Mouse (Mus musculus): ENCODE measurements around the gene Zic2. TPM values are rescaled to one million over a fixed set of nuclear protein-coding genes. Genes with fewer than 3 reads are reported as not detected.
"Not testable (repeated sequence)": the region's sequence is repeated elsewhere in the genome, so short reads cannot be mapped to it uniquely, and the experiment has no call there.

The Zic2 gene
- total RNA-seq, 2 experiments from 2014 or later = 17.3 to 19.5 TPM

DNA sequence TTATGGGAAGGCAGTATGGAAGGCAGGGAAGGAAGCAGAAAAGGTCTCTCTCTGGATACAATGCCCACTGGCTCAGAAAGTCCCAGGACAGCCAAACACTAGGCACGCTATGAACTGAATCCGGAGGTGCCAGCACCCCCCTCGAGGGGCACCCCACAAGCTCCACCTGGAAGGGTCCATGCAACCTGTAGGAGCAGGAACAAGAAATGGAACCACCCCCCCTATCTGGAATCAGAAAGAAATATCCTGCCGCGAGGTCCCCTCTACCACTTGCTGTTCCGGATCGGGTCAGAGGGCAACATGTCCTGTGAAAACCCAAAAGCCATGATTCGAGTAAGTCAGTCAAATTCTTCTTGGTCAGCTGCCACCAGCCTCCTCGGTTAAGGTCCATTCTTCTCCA lies 13.3 kb upstream of the Zic2 start:
- no peak for DNase-seq

GRCm38 (mm10) chr14:122462689-122463079 lies 12.6 kb upstream of the Zic2 start:
- no peak for DNase-seq

DNA sequence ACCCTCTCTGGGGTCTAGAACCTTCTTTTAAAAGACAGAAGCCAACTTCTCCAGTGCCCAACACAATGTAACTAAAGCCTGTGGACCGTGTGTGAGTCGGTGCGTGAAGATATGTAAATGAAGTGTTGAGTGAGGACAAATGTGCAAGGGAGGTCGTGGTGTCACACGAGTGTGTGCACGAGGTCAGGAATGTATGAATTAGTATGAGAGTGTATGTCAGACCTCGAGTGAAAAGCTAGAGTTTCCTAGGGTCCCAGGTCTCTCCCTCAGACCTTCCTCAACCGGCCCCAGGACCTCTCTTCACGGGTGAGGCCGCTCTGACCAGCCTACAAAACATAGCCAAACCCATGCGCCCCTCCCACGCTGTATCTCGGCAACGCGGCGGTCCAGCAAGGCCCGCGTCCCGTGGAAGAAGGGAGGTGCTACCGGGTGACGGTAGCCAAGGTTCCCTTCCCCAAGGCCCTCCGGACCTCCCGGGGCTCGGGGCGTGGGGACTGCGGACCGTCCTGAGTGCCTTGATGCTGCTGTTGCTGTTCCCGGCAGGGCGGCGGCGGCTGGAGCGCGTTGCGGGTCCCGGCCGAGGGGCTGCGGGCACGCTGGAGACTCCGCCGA lies 12.0 kb upstream of the Zic2 start:
- no peak for DNase-seq

DNA sequence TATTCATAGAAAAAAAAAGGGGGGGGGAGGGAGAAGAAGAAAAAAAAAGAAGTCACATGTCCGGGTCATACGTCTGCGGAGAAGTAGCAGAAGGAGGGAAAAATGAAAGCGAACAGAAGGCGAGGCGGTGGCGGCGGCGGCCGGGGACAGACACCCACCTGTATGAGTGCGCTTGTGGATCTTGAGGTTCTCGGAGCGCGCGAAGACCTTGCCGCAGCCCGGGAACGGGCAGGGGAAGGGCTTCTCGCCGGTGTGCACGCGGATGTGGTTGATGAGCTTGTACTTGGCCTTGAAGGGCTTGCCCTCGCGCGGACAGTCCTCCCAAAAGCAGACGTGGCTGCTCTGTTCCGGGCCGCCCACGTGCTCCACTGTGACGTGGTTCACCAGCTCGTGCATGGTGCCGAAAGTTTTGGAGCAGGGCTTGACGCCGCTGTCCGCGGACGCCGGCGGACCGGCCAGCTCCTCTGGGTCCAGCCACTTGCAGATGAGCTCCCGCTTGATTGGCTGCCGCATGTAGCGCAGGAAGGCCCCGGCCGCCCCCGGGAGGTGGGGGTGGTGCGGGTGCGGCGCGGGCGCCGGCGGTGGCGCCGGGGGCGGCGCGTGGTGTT lies 11.4 kb upstream of the Zic2 start:
- not testable (repeated sequence) for DNase-seq

- DNase-seq = no peak
Measured at GRCm38 (mm10) chr14:122464351-122464762, 10.9 kb upstream of the Zic2 start.

GRCm38 (mm10) chr14:122464763-122465741 lies 10.2 kb upstream of the Zic2 start, which contains the start of gene Zic5:
TSS of gene Zic5 (minus strand) at chr14:122465677.
- DNase-seq = no peak

GRCm38 (mm10) chr14:122465931-122466490 lies 9.2 kb upstream of the Zic2 start:
- DNase-seq = no peak

GRCm38 (mm10) chr14:122466756-122467362 lies 8.4 kb upstream of the Zic2 start:
- DNase-seq = no peak

DNA sequence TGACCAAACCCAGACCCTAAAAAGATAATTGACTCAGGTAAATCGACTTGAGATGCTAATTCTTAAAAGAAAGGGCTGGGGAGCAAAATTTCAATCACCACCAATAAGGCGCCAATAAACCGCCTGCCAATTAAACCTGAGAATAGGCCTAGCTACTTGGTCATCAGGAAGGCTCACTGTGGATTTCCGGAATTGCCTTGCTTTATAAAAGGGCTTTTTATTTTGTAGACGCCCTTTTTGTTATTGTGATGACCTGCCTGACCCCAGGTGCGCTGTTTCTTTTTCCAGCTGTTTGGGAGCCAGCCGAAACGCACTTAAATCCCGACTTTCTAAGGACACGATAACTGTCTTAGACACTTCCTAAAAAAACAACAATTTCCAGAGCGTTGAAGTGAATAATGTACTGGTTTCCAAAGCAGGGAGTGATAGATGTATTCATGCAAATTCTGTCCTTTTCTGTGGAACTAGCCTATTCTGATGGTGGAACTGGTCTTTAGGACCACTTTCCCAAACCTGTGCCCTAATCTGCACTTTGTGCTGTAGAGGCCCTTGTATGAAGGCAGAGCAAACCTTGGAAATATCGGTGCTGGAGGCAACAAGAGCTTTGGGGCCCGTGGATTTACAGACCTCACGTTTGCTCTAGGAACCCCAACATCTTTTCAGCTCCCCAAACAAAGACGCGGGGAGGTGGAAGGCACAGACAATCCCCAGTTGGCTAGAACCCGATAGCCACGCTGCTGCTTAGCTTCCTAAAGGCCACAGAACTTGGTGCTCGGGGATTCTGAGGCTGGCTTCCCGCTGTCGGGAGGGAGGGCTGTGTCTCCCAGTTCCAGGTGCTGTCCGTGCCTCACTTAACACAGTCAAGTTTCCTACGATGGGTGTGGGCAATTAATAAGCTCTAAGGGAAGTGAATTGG lies 7.1 kb upstream of the Zic2 start:
- no peak for DNase-seq

GRCm38 (mm10) chr14:122468971-122469755 lies 6.1 kb upstream of the Zic2 start:
- DNase-seq = no peak

- DNase-seq = no peak
Measured at GRCm38 (mm10) chr14:122471449-122472085, 3.7 kb upstream of the Zic2 start.

- DNase-seq = no peak
Measured at GRCm38 (mm10) chr14:122472161-122472560, 3.1 kb upstream of the Zic2 start.

- DNase-seq = no peak
Measured at GRCm38 (mm10) chr14:122472647-122473046, 2.6 kb upstream of the Zic2 start.

DNA sequence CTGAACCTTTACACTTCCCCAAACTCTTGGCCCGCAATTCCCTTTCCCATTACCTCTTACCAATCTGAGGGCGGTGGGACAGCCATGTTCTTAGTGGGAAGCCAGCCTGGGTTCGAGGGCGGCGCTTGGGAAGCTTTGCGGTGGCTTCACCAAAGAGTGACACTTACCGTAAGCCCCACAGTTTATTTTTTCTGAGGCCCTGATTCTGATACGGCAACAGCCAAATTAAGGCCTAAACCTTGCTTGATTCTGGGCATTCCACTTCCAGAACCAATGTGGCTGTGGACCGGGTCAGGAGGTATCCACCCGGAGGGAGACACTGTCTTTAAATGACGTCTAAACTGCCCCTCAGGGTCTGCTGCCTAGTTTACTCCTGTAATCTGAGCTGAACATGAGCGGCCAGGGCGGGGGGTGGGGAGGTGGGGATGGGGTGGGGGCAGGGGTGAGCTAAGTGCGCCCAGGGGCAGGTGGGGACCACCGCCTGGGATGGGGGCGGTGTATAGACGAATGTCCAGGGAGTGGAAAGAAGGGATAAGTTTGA lies 2.0 kb upstream of the Zic2 start:
- no peak for DNase-seq

DNA sequence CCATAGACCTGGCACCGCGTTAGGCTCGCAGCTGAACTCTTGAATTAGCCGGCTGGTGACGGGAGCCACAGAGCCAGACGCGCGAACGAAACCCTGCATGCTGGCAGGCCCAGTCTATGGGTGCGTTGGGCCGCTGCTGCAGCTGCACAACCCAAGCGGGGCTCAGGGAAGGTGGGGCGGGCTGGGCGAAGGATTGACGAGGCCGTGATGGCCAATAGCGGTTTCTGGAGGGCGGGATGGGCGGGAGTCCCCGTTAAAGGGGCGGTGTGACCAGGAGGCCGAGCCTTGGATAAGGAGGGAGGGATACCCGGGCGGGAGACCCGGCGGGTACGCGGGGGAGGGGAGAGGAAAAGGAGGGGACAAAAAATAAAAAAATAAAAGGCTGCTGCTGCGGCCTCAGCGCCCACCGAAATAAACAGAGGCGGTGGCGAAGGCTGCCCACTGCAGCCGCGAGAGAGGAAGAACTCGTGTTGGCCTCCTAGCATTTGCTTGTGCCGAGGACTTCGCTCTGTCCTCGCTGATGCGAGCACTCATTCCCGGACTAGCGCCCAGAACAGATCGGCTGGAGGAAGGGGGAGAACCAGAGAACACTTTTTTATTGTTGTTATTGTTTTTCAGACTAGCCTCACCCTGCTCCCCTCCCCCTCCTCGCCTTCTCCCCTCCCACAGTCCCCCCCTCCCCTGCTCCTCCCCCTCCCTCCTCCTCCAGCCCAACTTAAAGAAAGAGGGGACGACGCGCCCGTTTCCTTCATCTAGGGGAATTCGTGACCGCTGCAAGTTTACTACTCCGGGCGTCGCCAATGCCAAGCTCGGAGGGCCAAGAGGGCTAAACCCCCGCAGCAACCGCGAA lies 969 bp upstream of the Zic2 start:
- DNase-seq = no peak

- DNase-seq = no peak
Measured at GRCm38 (mm10) chr14:122475557-122476040, 364 bp downstream of the Zic2 start.

DNA sequence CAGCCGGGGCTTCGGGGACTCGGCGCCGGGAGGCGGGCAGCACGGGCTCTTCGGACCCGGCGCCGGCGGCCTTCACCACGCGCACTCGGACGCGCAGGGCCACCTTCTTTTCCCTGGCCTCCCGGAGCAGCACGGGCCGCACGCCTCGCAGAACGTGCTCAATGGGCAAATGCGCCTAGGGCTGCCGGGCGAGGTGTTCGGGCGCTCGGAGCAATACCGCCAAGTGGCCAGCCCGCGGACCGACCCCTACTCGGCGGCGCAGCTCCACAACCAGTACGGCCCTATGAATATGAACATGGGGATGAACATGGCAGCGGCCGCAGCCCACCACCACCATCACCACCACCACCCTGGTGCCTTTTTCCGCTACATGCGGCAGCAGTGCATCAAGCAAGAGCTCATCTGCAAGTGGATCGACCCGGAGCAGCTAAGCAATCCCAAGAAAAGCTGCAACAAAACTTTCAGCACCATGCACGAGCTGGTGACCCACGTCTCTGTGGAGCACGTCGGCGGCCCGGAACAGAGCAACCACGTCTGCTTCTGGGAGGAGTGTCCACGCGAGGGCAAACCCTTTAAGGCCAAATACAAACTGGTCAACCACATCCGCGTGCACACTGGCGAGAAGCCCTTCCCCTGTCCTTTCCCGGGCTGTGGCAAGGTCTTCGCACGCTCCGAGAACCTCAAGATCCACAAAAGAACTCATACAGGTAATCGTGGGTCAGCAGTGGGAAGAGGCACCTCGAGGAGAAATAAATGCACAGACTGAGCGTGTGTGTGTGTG lies 996 bp downstream of the Zic2 start:
- DNase-seq = no peak

DNA sequence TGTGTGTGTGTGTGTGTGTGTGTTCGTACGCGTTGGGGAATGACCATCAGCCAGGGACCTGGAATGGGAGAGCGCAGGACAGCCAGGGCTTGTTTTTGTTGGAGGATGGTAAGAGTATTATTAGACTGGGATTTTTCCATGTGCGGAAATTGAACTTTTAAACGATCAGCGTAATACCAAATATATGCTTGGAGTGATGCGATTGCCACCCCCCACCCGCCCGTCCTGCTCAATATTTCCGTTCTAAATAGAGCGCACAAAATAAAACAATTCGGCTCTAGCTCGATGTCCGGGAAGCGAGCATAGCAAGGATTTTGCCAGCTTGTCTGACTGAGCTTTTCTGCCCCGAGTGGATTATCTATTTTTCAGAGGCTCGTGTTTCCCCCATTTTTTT lies 1.6 kb downstream of the Zic2 start:
- no peak for DNase-seq
